Mouse (Mus musculus): ENCODE results near the gene Slc22a4. TPM values are rescaled to one million over a fixed set of nuclear protein-coding genes. Genes with fewer than 3 reads are reported as not detected.

Slc22a4 gene
- polyA plus RNA-seq, 1 experiment from 2014 or later, result 1.1 TPM

GRCm38 (mm10) chr11:54066400-54066799 lies 38.5 kb upstream of the Slc22a4 start:
- no peaks in the 10 kb centered on the region for H3K27me3 ChIP-seq (replicated peaks; ENCODE audit: control insufficient read depth, insufficient read depth, low read length)
- no peaks in the 10 kb centered on the region for H3K36me3 ChIP-seq (ENCODE audit: control insufficient read depth, insufficient read depth, low read length)
- H3K4me3 ChIP-seq (ENCODE audit: low read depth, low read length), result no peak overlapping the region
- no peak overlapping the region for H3K27ac ChIP-seq (ENCODE audit: low read depth, low read length)
- DNase-seq (ENCODE audit: low spot score), result no peak
- no peak for ATAC-seq
- 87% methylated on average over 5 of the region's 5 CpGs for WGBS
- H3K4me2 ChIP-seq (ENCODE audit: low read length), result no peak overlapping the region
- H3K9ac ChIP-seq (ENCODE audit: low read length), result no peak overlapping the region
- H3K9me3 ChIP-seq (replicated peaks; ENCODE audit: control insufficient read depth, low read length), result no peaks in the 10 kb centered on the region
- peaks cover 9% of the 10 kb centered on the region for H3K4me1 ChIP-seq (ENCODE audit: control insufficient read depth, insufficient read depth, low read length)

GRCm38 (mm10) chr11:54065915-54066178 lies 38.0 kb upstream of the Slc22a4 start:
- no peaks in the 10 kb centered on the region for H3K9me3 ChIP-seq (replicated peaks; ENCODE audit: control insufficient read depth, low read length)
- no peaks in the 10 kb centered on the region for H3K36me3 ChIP-seq (ENCODE audit: control insufficient read depth, insufficient read depth, low read length)
- 89% methylated on average over 4 of the region's 4 CpGs for WGBS
- no peak overlapping the region for H3K4me2 ChIP-seq (ENCODE audit: low read length)
- H3K27ac ChIP-seq (ENCODE audit: low read depth, low read length), result no peak overlapping the region
- ATAC-seq (no peak), DNase-seq (ENCODE audit: low spot score) (no peak)
- no peaks in the 10 kb centered on the region for H3K27me3 ChIP-seq (replicated peaks; ENCODE audit: control insufficient read depth, insufficient read depth, low read length)
- no peak overlapping the region for H3K9ac ChIP-seq (ENCODE audit: low read length)
- H3K4me1 ChIP-seq (ENCODE audit: control insufficient read depth, insufficient read depth, low read length), result peaks cover 9% of the 10 kb centered on the region
- H3K4me3 ChIP-seq (ENCODE audit: low read depth, low read length), result no peak overlapping the region

- Histone ChIP-seq H3K36me3 (ENCODE audit: control insufficient read depth, insufficient read depth, low read length) (no peaks in the 10 kb centered on the region), H3K9me3 (replicated peaks; ENCODE audit: control insufficient read depth, low read length) (no peaks in the 10 kb centered on the region), H3K9ac (ENCODE audit: low read length) (no peak overlapping the region), H3K4me3 (ENCODE audit: low read depth, low read length) (no peak overlapping the region), H3K4me2 (ENCODE audit: low read length) (no peak overlapping the region), H3K27me3 (replicated peaks; ENCODE audit: control insufficient read depth, insufficient read depth, low read length) (no peaks in the 10 kb centered on the region), H3K27ac (ENCODE audit: low read depth, low read length) (no peak overlapping the region), H3K4me1 (ENCODE audit: control insufficient read depth, insufficient read depth, low read length) (peaks cover 9% of the 10 kb centered on the region)
- ATAC-seq (no peak), DNase-seq (ENCODE audit: low spot score) (no peak)
- 86% methylated on average over 12 of the region's 12 CpGs for WGBS
Observed at GRCm38 (mm10) chr11:54065106-54065914, 37.4 kb upstream of the Slc22a4 start.

- H3K4me2 ChIP-seq (ENCODE audit: low read length), result no peak overlapping the region
- H3K9me3 ChIP-seq (replicated peaks; ENCODE audit: control insufficient read depth, low read length), result no peaks in the 10 kb centered on the region
- H3K4me3 ChIP-seq (ENCODE audit: low read depth, low read length), result no peak overlapping the region
- ATAC-seq (no peak), DNase-seq (ENCODE audit: low spot score) (no peak)
- no peak overlapping the region for H3K9ac ChIP-seq (ENCODE audit: low read length)
- peaks cover 10% of the 10 kb centered on the region for H3K4me1 ChIP-seq (ENCODE audit: control insufficient read depth, insufficient read depth, low read length)
- no peak overlapping the region for H3K27ac ChIP-seq (ENCODE audit: low read depth, low read length)
- no peaks in the 10 kb centered on the region for H3K36me3 ChIP-seq (ENCODE audit: control insufficient read depth, insufficient read depth, low read length)
- 77% methylated on average over 3 of the region's 3 CpGs for whole genome bisulfite sequencing
- no peaks in the 10 kb centered on the region for H3K27me3 ChIP-seq (replicated peaks; ENCODE audit: control insufficient read depth, insufficient read depth, low read length)
Observed at GRCm38 (mm10) chr11:54064412-54064978, 36.6 kb upstream of the Slc22a4 start.

- Histone ChIP-seq H3K4me1 (ENCODE audit: control insufficient read depth, insufficient read depth, low read length) (peaks cover 13% of the 10 kb centered on the region), H3K9me3 (replicated peaks; ENCODE audit: control insufficient read depth, low read length) (no peaks in the 10 kb centered on the region), H3K36me3 (ENCODE audit: control insufficient read depth, insufficient read depth, low read length) (no peaks in the 10 kb centered on the region), H3K27me3 (replicated peaks; ENCODE audit: control insufficient read depth, insufficient read depth, low read length) (no peaks in the 10 kb centered on the region), H3K9ac (ENCODE audit: low read length) (no peak overlapping the region), H3K4me2 (ENCODE audit: low read length) (no peak overlapping the region), H3K27ac (ENCODE audit: low read depth, low read length) (no peak overlapping the region), H3K4me3 (ENCODE audit: low read depth, low read length) (no peak overlapping the region)
- no peak for DNase-seq (ENCODE audit: low spot score)
- 95% methylated on average over 10 of the region's 10 CpGs for WGBS
- ATAC-seq, result no peak
Observed at GRCm38 (mm10) chr11:54063472-54063775, 35.5 kb upstream of the Slc22a4 start.

- peaks cover 16% of the 10 kb centered on the region for H3K4me1 ChIP-seq (ENCODE audit: control insufficient read depth, insufficient read depth, low read length)
Observed at GRCm38 (mm10) chr11:54062753-54063471, 35.0 kb upstream of the Slc22a4 start.

GRCm38 (mm10) chr11:54062086-54062752 lies 34.3 kb upstream of the Slc22a4 start:
- peak; percentile 15; the same call in 1 of the 2 replicates for ATAC-seq
- peak; percentile 63 for DNase-seq (ENCODE audit: low spot score)
- no peak overlapping the region for H3K4me3 ChIP-seq (ENCODE audit: low read depth, low read length)
- no peak overlapping the region for H3K4me2 ChIP-seq (ENCODE audit: low read length)
- H3K4me1 ChIP-seq (ENCODE audit: control insufficient read depth, insufficient read depth, low read length), result peaks cover 16% of the 10 kb centered on the region
- no peaks in the 10 kb centered on the region for H3K27me3 ChIP-seq (replicated peaks; ENCODE audit: control insufficient read depth, insufficient read depth, low read length)
- no peak overlapping the region for H3K9ac ChIP-seq (ENCODE audit: low read length)
- H3K36me3 ChIP-seq (ENCODE audit: control insufficient read depth, insufficient read depth, low read length), result no peaks in the 10 kb centered on the region
- peak overlapping the region; percentile 1; the same call in 1 of the 2 replicates for H3K27ac ChIP-seq (ENCODE audit: low read depth, low read length)
- 41% methylated on average over 12 of the region's 12 CpGs for WGBS
- no peaks in the 10 kb centered on the region for H3K9me3 ChIP-seq (replicated peaks; ENCODE audit: control insufficient read depth, low read length)

More at GRCm38 (mm10) chr11:54062753-54063471, 35.0 kb upstream of the Slc22a4 start:
- WGBS, result 70% methylated on average over 9 of the region's 9 CpGs
- Histone ChIP-seq H3K4me2 (ENCODE audit: low read length) (no peak overlapping the region), H3K9me3 (replicated peaks; ENCODE audit: control insufficient read depth, low read length) (no peaks in the 10 kb centered on the region), H3K27me3 (replicated peaks; ENCODE audit: control insufficient read depth, insufficient read depth, low read length) (no peaks in the 10 kb centered on the region), H3K27ac (ENCODE audit: low read depth, low read length) (no peak overlapping the region; the same call in 1 of the 2 replicates), H3K9ac (ENCODE audit: low read length) (no peak overlapping the region), H3K36me3 (ENCODE audit: control insufficient read depth, insufficient read depth, low read length) (no peaks in the 10 kb centered on the region), H3K4me3 (ENCODE audit: low read depth, low read length) (no peak overlapping the region)
- DNase-seq (ENCODE audit: low spot score) (no peak), ATAC-seq (0 out of 2 replicates have a peak, but pooled peaks have one; percentile 11)

- no peak for ATAC-seq
- no peak overlapping the region for H3K9ac ChIP-seq (ENCODE audit: low read length)
- H3K27me3 ChIP-seq (replicated peaks; ENCODE audit: control insufficient read depth, insufficient read depth, low read length), result no peaks in the 10 kb centered on the region
- no peaks in the 10 kb centered on the region for H3K9me3 ChIP-seq (replicated peaks; ENCODE audit: control insufficient read depth, low read length)
- H3K4me2 ChIP-seq (ENCODE audit: low read length), result no peak overlapping the region
- no peak for DNase-seq (ENCODE audit: low spot score)
- H3K4me3 ChIP-seq (ENCODE audit: low read depth, low read length), result no peak overlapping the region
- 66% methylated on average over 9 of the region's 9 CpGs for WGBS
- peaks cover 17% of the 10 kb centered on the region for H3K4me1 ChIP-seq (ENCODE audit: control insufficient read depth, insufficient read depth, low read length)
- no peaks in the 10 kb centered on the region for H3K36me3 ChIP-seq (ENCODE audit: control insufficient read depth, insufficient read depth, low read length)
- H3K27ac ChIP-seq (ENCODE audit: low read depth, low read length), result no peak overlapping the region
Observed at GRCm38 (mm10) chr11:54060316-54060715, 32.4 kb upstream of the Slc22a4 start.
